ENCODE assay signal across 16 mouse cellular contexts in genomic region chr3:92602169-92602568, GRCm38 (mm10). TPM values are rescaled to one million over a fixed set of nuclear protein-coding genes. Genes with fewer than 3 reads are reported as not detected.
DNase-seq lines count a peak whose midpoint lies in the region; ATAC-seq and TF ChIP-seq lines count a peak whose summit lies in the region.
"Had no signal": no experiment of that assay in that cellular context is flagged by ENCODE, and none has a peak within 500 bp of the region (broad histone marks: within the 10 kb centered on the region; RNA-seq: fewer than 3 reads in every experiment).

No protein-coding gene starts in this region.

- H3K4me1 ChIP-seq in MEL (ENCODE audit: control insufficient read depth in 1 of 2, insufficient read depth in 2 of 2, low read length in 2 of 2), result no peaks in the 10 kb centered on the region
- H3K4me1 ChIP-seq: limb, embryonic 15.5 days had no signal

- no peaks in the 10 kb centered on the region for H3K36me3 ChIP-seq in MEL (ENCODE audit: control insufficient read depth in 1 of 2, insufficient read depth in 2 of 2, low read length in 2 of 2)
- H3K36me3 ChIP-seq: limb, embryonic 15.5 days had no signal

- H3K79me2 ChIP-seq in MEL (ENCODE audit: control insufficient read depth, insufficient read depth, low read length, poor library complexity), result no peaks in the 10 kb centered on the region

- intact Hi-C loops in left cerebral cortex, adult 2 months (cut with DNase I), result loop anchor here (10.0 kb wide), 1 partner anchor 207 kb away; no protein-coding TSS in a partner anchor

- TF ChIP-seq CTCF in left cerebral cortex, adult 2 months (IDR thresholded peaks at IDR 0.05), result peak; percentile 53
- TF ChIP-seq CTCF in MEL (IDR thresholded peaks at IDR 0.05 in 2 of 3, conservative IDR thresholded peaks at IDR 0.05 in 1 of 3; ENCODE audit: control insufficient read depth in 1 of 3, insufficient read depth in 1 of 3, low read depth in 2 of 3, low read length in 3 of 3, poor library complexity in 1 of 3, severe bottlenecking in 1 of 3), result peak; percentile 13 to 60 (median 20); a peak in 4 of 6 replicates

- peak; percentile 51 for DNase-seq in embryo, embryonic 10 days (ENCODE audit: low spot score)
- no peak for DNase-seq in embryo, embryonic 9.5 days (ENCODE audit: extremely low spot score)
- no peak for DNase-seq in left cerebral cortex, adult 2 months (ENCODE audit: extremely low spot score in 1 of 2, low spot score in 2 of 2)
- DNase-seq in left cerebral cortex, adult 9 months (ENCODE audit: low spot score in 2 of 2), result no peak
- peak; percentile 53 for DNase-seq in MEL (ENCODE audit: low read depth, low spot score)
- peak; percentile 4 for DNase-seq in embryo, embryonic 11.5 days (ENCODE audit: low read depth, low spot score)
- no peak for DNase-seq in right cerebral cortex, adult 2 months (ENCODE audit: low spot score in 2 of 2)
- DNase-seq: adrenal gland, postnatal 14 days; B cell, adult 2 months; cerebellum, postnatal 36 days; right cerebral cortex, adult 18-20 months had no signal

- no peak for TF ChIP-seq POLR2A in MEL (IDR thresholded peaks at IDR 0.05; ENCODE audit: control insufficient read depth in 1 of 2, insufficient read depth in 1 of 2, low read depth in 1 of 2, low read length in 2 of 2, poor library complexity in 1 of 2)

- H3K27ac ChIP-seq in left cerebral cortex, adult 2 months, result no peak overlapping the region
- H3K27ac ChIP-seq in MEL (ENCODE audit: control insufficient read depth, low read depth, low read length), result no peak overlapping the region
- H3K27ac ChIP-seq: limb, embryonic 15.5 days had no signal

- TF ChIP-seq EP300 in MEL (IDR thresholded peaks at IDR 0.05; ENCODE audit: low read depth in 1 of 2, low read length in 2 of 2), result no peak

- TF ChIP-seq RAD21 in MEL (IDR thresholded peaks at IDR 0.05; ENCODE audit: low read depth, low read length), result peak; percentile 51

- no peak overlapping the region for H3K4me3 ChIP-seq in left cerebral cortex, adult 2 months
- no peak overlapping the region for H3K4me3 ChIP-seq in MEL (ENCODE audit: control insufficient read depth in 1 of 2, insufficient read depth in 1 of 2, low read depth in 2 of 2, low read length in 2 of 2)
- H3K4me3 ChIP-seq: limb, embryonic 15.5 days had no signal

- no peak overlapping the region for H3K9ac ChIP-seq in MEL (ENCODE audit: control insufficient read depth, low read depth, low read length, poor library complexity, severe bottlenecking)
- H3K9ac ChIP-seq: limb, embryonic 15.5 days had no signal

- ATAC-seq in monocyte, adult 5-6 weeks (replicated peaks; ENCODE audit: insufficient number of reproducible peaks, low FRiP score, low TSS enrichment, poor library complexity, severe bottlenecking), result no peak

- H3K27me3 ChIP-seq in MEL (ENCODE audit: control insufficient read depth in 1 of 2, insufficient read depth in 2 of 2, low read length in 2 of 2), result no peaks in the 10 kb centered on the region
- H3K27me3 ChIP-seq: limb, embryonic 15.5 days had no signal

- no peaks in the 10 kb centered on the region for H3K9me3 ChIP-seq in MEL (replicated peaks; ENCODE audit: insufficient read depth, low read length)

TF ChIP-seq in MEL, 35 proteins besides CTCF, POLR2A, EP300 and RAD21:
- TF ChIP-seq NRF1 (IDR thresholded peaks at IDR 0.05; ENCODE audit: insufficient read depth, low read depth, low read length, poor library complexity, severe bottlenecking), result no peak
- peak; percentile 8; the same call in 1 of the 2 replicates for TF ChIP-seq ZC3H11A (IDR thresholded peaks at IDR 0.05; ENCODE audit: low read depth, low read length)
- no peak for TF ChIP-seq RCOR1 (IDR thresholded peaks at IDR 0.05; ENCODE audit: low read depth, low read length)
- no peak for TF ChIP-seq CHD1 (IDR thresholded peaks at IDR 0.05; ENCODE audit: low read depth, low read length)
- TF ChIP-seq GABPA (IDR thresholded peaks at IDR 0.05; ENCODE audit: low read depth, low read length), result no peak
- TF ChIP-seq SIN3A (IDR thresholded peaks at IDR 0.05; ENCODE audit: low read length), result no peak
- no peak for TF ChIP-seq USF1 (IDR thresholded peaks at IDR 0.05; ENCODE audit: low read depth, low read length)
- no peak for TF ChIP-seq POLR2AphosphoS5 (IDR thresholded peaks at IDR 0.05; ENCODE audit: borderline replicate concordance, low read depth, low read length)
- peak; percentile 71 for TF ChIP-seq SMC3 (IDR thresholded peaks at IDR 0.05; ENCODE audit: low read depth, low read length)
- TF ChIP-seq MAZ (IDR thresholded peaks at IDR 0.05; ENCODE audit: low read depth, low read length), result no peak

RNA-seq across cellular contexts. Expression of gene 2210017I01Rik, which starts 5.1 kb away (rescaled TPM):
- not detected for total RNA-seq in left cerebral cortex, adult 2 months (2021)
- total RNA-seq in MEL (2012; rRNA removed), result not detected in 2 replicates
- not detected for polyA plus RNA-seq in MEL (2012; ENCODE audit: insufficient read depth in 1 of 2, insufficient read length in 2 of 2, low read depth in 1 of 2, low replicate concordance in 2 of 2, missing spikeins in 1 of 2)
- not detected in 3 replicates for total RNA-seq in monocyte, adult 5-6 weeks (2017)
- total RNA-seq: adrenal gland, postnatal 14 days; heart, postnatal 25 days had no signal
- polyA plus RNA-seq: large intestine, adult 2 months; limb, embryonic 15.5 days had no signal

RNA-seq across cellular contexts. Expression of gene Smcp, which starts 13.4 kb away (rescaled TPM):
- not detected for total RNA-seq in left cerebral cortex, adult 2 months (2021)
- not detected in 2 replicates for total RNA-seq in MEL (2012; rRNA removed)
- polyA plus RNA-seq in MEL (2012; ENCODE audit: insufficient read depth in 1 of 2, insufficient read length in 2 of 2, low read depth in 1 of 2, low replicate concordance in 2 of 2, missing spikeins in 1 of 2), result not detected
- total RNA-seq in monocyte, adult 5-6 weeks (2017), result not detected in 3 replicates
- total RNA-seq: adrenal gland, postnatal 14 days; heart, postnatal 25 days had no signal
- polyA plus RNA-seq: large intestine, adult 2 months; limb, embryonic 15.5 days had no signal

RNA-seq across cellular contexts. Expression of gene Lce6a, which starts 19.3 kb away (rescaled TPM):
- not detected for total RNA-seq in left cerebral cortex, adult 2 months (2021)
- total RNA-seq in MEL (2012; rRNA removed), result not detected in 2 replicates
- not detected for polyA plus RNA-seq in MEL (2012; ENCODE audit: insufficient read depth in 1 of 2, insufficient read length in 2 of 2, low read depth in 1 of 2, low replicate concordance in 2 of 2, missing spikeins in 1 of 2)
- total RNA-seq in monocyte, adult 5-6 weeks (2017), result not detected in 3 replicates
- total RNA-seq: adrenal gland, postnatal 14 days; heart, postnatal 25 days had no signal
- polyA plus RNA-seq: large intestine, adult 2 months had no signal

RNA-seq across cellular contexts. Expression of gene Ivl, which starts 28.6 kb away (rescaled TPM):
- not detected for total RNA-seq in left cerebral cortex, adult 2 months (2021)
- not detected in 2 replicates for total RNA-seq in MEL (2012; rRNA removed)
- polyA plus RNA-seq in MEL (2012; ENCODE audit: insufficient read depth in 1 of 2, insufficient read length in 2 of 2, low read depth in 1 of 2, low replicate concordance in 2 of 2, missing spikeins in 1 of 2), result not detected
- total RNA-seq in monocyte, adult 5-6 weeks (2017), result not detected in 3 replicates
- total RNA-seq: adrenal gland, postnatal 14 days; heart, postnatal 25 days had no signal
- polyA plus RNA-seq: large intestine, adult 2 months had no signal

RNA-seq across cellular contexts. Expression of gene Lce1a1, which starts 45.9 kb away (rescaled TPM):
- total RNA-seq in left cerebral cortex, adult 2 months (2021), result not detected
- not detected in 2 replicates for total RNA-seq in MEL (2012; rRNA removed)
- not detected for polyA plus RNA-seq in MEL (2012; ENCODE audit: insufficient read depth in 1 of 2, insufficient read length in 2 of 2, low read depth in 1 of 2, low replicate concordance in 2 of 2, missing spikeins in 1 of 2)
- total RNA-seq in monocyte, adult 5-6 weeks (2017), result not detected in 3 replicates
- total RNA-seq: adrenal gland, postnatal 14 days; heart, postnatal 25 days had no signal
- polyA plus RNA-seq: large intestine, adult 2 months; testis, adult 2 months had no signal

Comparison
In these comparisons a context has a peak if more than half of its experiments do, and no peak if none do; other contexts are left out.
1. DNase-seq: peak in embryo, embryonic 10 days (single experiment), MEL (single experiment) and embryo, embryonic 11.5 days (single experiment); none in embryo, embryonic 9.5 days (single experiment), left cerebral cortex, adult 2 months (0 of 2), left cerebral cortex, adult 9 months (0 of 2) and right cerebral cortex, adult 2 months (0 of 2).